Mouse (Mus musculus) intestine, embryonic 14.5 days (tissue): ENCODE data around the gene Elf5. TPM values are rescaled to one million over a fixed set of nuclear protein-coding genes. Genes with fewer than 3 reads are reported as not detected.

Experiments
- ATAC-seq: fragments of 200-750 bp; cut with Nextera tagmentation; replicated peaks from 2 replicates; pipeline ENCODE4 v1.8.0; 2017; ENCODE audit warnings: low read depth, moderate number of reproducible peaks, moderate TSS enrichment, moderate library complexity; ENCODE audit not compliant: low FRiP score, low TSS enrichment
- DNase-seq: peaks from one replicate; pipeline ENCODE4 v3.0.0-alpha.2; 2018; ENCODE audit warnings: low spot score
- H3K27ac ChIP-seq: fragments of 300-500 bp; sonication (generic); 2 replicates; pipeline ENCODE4 v1.5.1; 2014; ENCODE audit warnings: low read depth, mild to moderate bottlenecking, control low read depth
- H3K27me3 ChIP-seq: fragments of 300-500 bp; sonication (generic); replicated peaks from 2 replicates; pipeline ENCODE4 v1.6.1; 2014; ENCODE audit warnings: low read length, control low read depth; ENCODE audit not compliant: control insufficient read depth, insufficient read depth
- H3K36me3 ChIP-seq: fragments of 300-500 bp; sonication (generic); 2 replicates; pipeline ENCODE4 v1.6.1; 2014; ENCODE audit warnings: low read length, control low read depth; ENCODE audit not compliant: control insufficient read depth, insufficient read depth
- H3K4me1 ChIP-seq: fragments of 300-500 bp; sonication (generic); replicated peaks from 2 replicates; pipeline ENCODE4 v1.6.1; 2014; ENCODE audit warnings: low read length, control low read depth, mixed read lengths; ENCODE audit not compliant: control insufficient read depth, insufficient read depth
- H3K4me2 ChIP-seq: fragments of 300-500 bp; sonication (generic); 2 replicates; pipeline ENCODE4 v1.6.1; 2014; ENCODE audit warnings: low read length
- H3K4me3 ChIP-seq: fragments of 300-500 bp; sonication (generic); 2 replicates; pipeline ENCODE4 v1.5.1; 2014; ENCODE audit warnings: low read depth, low read length, control low read depth, mixed read lengths
- H3K9ac ChIP-seq: fragments of 300-500 bp; sonication (generic); 2 replicates; pipeline ENCODE4 v1.6.1; 2014; ENCODE audit warnings: mild to moderate bottlenecking, low read length
- H3K9me3 ChIP-seq: fragments of 300-500 bp; sonication (generic); 2 replicates; pipeline ENCODE4 v1.6.1; 2016; ENCODE audit warnings: low read length, control low read depth; ENCODE audit not compliant: control insufficient read depth
- WGBS: fragments of 180-500 bp; shearing (Covaris S2); extraction: QIAGEN DNeasy Blood & Tissue Kit; methylation state at CpG from one replicate; pipeline ENCODE4 v1.1.7; 2014; 5-methylcytosine and 5-hydroxymethylcytosine counted together
- polyA plus RNA-seq: library from polyadenylated mRNA; unstranded; fragments of >200 nt; fragmentation: Nextera tagmentation; extraction: Ambion mirVana; gene quantifications from 2 replicates; pipeline ENCODE4 v1.2.1, GENCODE M21; 2014

Elf5 gene
- polyA plus RNA-seq, 1 experiment from 2014 or later = 0.46 TPM

DNA sequence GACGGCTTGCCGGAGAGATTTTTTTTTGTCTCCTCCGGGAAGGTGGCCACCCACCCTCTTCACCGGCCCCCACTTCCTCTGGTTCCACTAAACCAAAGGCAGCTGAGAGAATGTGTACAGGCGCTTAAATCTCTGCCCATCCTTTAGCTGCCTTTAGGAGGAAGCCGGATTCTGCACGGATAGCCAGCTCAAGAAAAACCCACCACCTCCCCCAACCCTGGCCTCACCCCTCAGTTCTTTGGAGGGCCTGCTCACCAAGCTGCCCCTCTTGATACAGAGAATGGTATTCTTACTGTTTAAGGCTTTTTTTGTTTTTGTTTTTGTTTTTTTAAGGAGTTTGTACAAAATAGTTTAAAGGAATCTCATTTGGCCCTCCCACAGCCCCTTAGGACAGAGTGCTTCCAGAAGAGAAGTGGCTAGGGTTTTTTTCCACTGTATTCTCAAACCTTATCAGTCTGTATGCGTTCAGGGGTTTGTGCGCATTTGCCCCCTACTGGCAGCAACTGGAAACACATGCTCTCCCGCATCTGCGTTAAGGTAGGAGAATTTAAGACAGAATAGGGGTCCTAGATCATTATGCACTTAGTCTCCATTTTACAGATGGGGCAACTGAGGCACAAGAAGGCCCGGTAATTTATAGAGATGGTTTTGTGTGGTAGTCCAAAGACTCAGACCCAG is 13.0 kb downstream of the Elf5 start:
- Histone ChIP-seq H3K27ac (no peak overlapping the region), H3K4me1 (peaks cover 4% of the 10 kb centered on the region; the same call in 1 of the 2 replicates), H3K9me3 (no peaks in the 10 kb centered on the region), H3K36me3 (no peaks in the 10 kb centered on the region), H3K27me3 (no peaks in the 10 kb centered on the region), H3K4me3 (no peak overlapping the region), H3K4me2 (no peak overlapping the region), H3K9ac (no peak overlapping the region)
- WGBS = 30% methylated on average over 12 of the region's 12 CpGs
- ATAC-seq (0 out of 2 replicates have a peak, but pooled peaks have one; percentile 28), DNase-seq (peak; percentile 80)

DNA sequence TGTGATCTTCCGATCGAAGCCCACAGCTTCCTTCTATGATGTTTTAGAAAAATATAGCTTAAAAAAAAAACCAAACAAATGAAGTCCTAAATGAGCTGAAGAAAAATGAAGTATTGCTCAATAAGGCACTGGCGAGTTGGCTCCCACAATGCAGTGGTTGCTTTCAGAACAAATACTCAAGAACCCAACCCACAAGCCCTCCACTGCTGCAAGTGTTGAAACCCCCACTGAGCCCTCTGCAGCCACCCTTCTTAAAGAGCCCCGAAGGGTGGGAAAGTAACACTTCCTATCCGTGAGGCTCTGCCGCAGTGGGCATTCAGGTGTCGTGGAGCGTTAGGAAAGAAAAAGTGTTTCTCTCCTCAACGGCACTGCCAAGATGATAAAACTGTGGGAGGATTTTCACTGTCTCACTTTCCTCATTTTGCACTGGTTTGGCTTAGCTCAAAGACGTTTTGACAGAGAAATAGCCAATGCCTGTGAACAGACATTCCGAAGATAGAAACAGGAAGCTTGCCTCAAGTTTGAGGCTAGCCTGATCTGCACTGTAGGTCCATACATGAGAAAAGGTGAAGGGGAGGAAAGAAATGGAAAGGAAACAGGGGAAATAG is 14.1 kb downstream of the Elf5 start:
- Histone ChIP-seq H3K36me3 (no peaks in the 10 kb centered on the region), H3K9me3 (no peaks in the 10 kb centered on the region), H3K4me2 (no peak overlapping the region), H3K4me3 (no peak overlapping the region), H3K9ac (no peak overlapping the region), H3K27ac (no peak overlapping the region), H3K4me1 (peaks cover 3% of the 10 kb centered on the region; the same call in 1 of the 2 replicates), H3K27me3 (no peaks in the 10 kb centered on the region)
- no peak for ATAC-seq
- 61% methylated on average over 11 of the region's 11 CpGs for WGBS
- no peak for DNase-seq

DNA sequence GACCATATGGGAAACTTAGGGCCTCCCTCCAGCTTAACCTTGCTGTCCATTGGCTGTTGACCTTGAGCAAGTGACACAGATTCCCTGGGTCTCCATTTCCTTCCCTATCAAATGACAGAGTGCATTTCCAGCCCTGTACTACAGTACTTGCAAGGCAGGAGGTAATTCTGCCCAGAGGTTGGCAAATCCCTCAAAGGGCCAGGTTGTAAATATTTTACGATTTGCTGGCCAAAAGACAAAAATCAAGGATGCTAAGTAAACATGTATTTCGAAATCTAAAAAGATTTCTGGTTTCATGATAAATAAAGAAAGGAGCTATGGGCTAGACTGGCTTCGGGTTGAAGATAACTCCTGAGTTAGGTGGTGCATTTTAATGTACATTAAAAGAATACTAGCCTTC is 16.9 kb downstream of the Elf5 start:
- WGBS = 75% methylated on average over 3 of the region's 3 CpGs
- H3K9me3 ChIP-seq = no peaks in the 10 kb centered on the region
- no peak overlapping the region for H3K9ac ChIP-seq
- H3K4me3 ChIP-seq = no peak overlapping the region
- H3K4me1 ChIP-seq = no peaks in the 10 kb centered on the region; the same call in 1 of the 2 replicates
- H3K4me2 ChIP-seq = no peak overlapping the region
- H3K36me3 ChIP-seq = no peaks in the 10 kb centered on the region
- no peaks in the 10 kb centered on the region for H3K27me3 ChIP-seq
- no peak overlapping the region for H3K27ac ChIP-seq
- ATAC-seq = no peak
- DNase-seq = no peak

DNA sequence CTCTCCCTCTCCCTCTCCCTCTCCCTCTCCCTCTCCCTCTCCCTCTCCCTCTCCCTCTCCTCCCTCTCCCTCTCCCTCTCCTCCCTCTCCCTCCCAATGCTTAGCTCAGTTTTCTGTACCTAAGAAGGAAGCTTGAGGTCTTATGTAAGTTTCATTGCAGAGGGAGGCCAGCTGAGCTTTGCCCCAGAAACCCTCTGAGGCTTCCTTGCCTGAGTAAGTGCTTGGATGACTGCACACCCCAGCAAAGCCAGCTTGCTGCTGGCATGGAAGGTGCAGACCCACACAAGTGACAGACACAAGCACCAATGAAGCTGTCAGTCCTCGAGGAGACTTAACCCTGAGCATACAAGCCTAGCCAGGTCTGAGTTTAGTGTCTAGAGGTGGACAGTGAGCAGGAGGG is 19.2 kb downstream of the Elf5 start:
- H3K4me3 ChIP-seq = no peak overlapping the region
- no peak for ATAC-seq
- H3K27me3 ChIP-seq = no peaks in the 10 kb centered on the region
- DNase-seq = no peak
- no peak overlapping the region for H3K4me2 ChIP-seq
- H3K9me3 ChIP-seq = no peaks in the 10 kb centered on the region
- no peaks in the 10 kb centered on the region for H3K4me1 ChIP-seq
- H3K27ac ChIP-seq = no peak overlapping the region
- 48% methylated on average over 1 of the region's 1 CpGs for WGBS
- no peaks in the 10 kb centered on the region for H3K36me3 ChIP-seq
- H3K9ac ChIP-seq = no peak overlapping the region

DNA sequence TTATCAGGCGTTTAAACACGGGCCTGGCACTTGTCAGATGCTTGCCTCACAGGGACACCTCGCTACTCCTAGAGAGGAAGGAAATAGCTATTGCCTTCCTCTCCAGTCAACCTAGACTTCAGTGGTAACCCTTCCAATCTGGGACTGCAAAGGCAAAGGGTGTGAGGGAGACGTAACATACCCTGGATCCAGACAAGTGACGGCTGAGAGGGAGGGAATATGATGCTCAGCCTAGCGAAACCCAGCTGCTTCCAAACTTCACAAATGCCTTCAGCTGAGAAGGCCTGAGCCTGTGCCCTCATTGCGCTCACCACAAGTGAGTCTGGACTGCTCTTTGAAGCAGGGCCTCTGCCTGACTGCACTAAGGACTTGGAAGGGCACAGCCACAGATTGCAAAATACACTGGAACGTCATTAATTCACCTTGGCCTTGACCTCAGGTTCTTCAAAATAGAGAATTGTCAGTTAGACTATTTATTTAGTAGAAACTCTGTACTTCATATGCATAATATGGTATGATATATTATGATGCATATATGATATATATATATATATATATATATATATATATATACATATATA is 21.3 kb downstream of the Elf5 start:
- DNase-seq = no peak
- Histone ChIP-seq H3K4me3 (no peak overlapping the region), H3K4me2 (no peak overlapping the region), H3K27ac (no peak overlapping the region), H3K4me1 (no peaks in the 10 kb centered on the region; the same call in 1 of the 2 replicates), H3K36me3 (no peaks in the 10 kb centered on the region), H3K9me3 (no peaks in the 10 kb centered on the region), H3K9ac (no peak overlapping the region), H3K27me3 (no peaks in the 10 kb centered on the region)
- ATAC-seq = no peak
- 52% methylated on average over 8 of the region's 8 CpGs for WGBS

DNA sequence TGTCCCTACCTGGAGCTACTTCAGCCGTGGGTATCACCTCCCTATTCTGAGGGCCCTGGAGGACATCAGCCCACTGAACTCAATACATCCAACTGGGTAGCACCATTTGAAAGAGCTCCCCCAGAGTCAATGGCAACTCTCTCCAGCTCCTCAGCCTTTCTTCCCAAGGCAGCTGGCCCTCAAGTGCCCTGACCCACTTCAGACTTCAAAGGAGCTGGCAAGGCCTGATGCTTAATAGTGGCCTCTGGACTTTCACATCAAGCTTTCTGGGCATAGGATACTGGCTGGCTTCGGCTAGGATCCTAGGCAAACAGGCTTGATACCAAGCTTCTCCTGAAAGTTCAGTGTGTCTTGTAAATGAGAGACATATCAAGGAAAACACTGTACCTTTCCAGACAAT is 23.6 kb downstream of the Elf5 start:
- no peaks in the 10 kb centered on the region for H3K36me3 ChIP-seq
- WGBS = 75% methylated on average over 2 of the region's 2 CpGs
- DNase-seq = no peak
- H3K4me2 ChIP-seq = no peak overlapping the region
- H3K9ac ChIP-seq = no peak overlapping the region
- no peak overlapping the region for H3K27ac ChIP-seq
- ATAC-seq = no peak
- no peaks in the 10 kb centered on the region for H3K9me3 ChIP-seq
- H3K4me3 ChIP-seq = no peak overlapping the region
- no peaks in the 10 kb centered on the region; the same call in 1 of the 2 replicates for H3K4me1 ChIP-seq
- H3K27me3 ChIP-seq = no peaks in the 10 kb centered on the region

DNA sequence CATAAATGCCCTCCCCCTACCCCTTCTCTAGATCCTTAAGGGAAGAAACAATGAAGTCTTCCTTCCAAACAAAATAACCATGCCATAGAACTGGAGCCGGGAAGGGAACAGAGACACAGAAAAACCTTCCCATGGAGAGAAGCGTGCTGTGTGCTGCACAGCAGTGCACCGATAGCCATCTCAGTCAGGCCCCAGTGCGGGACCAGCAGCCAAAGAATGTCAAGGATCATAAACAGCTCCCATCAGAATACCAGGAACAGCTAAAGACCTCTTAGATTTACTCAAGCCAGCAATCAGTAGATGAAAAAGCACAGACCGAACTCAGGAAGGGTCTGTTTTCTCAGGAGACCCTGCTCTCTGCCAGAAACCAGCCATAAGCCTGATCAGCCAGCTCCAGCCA is 25.0 kb downstream of the Elf5 start:
- Histone ChIP-seq H3K9ac (no peak overlapping the region), H3K36me3 (no peaks in the 10 kb centered on the region), H3K4me3 (no peak overlapping the region), H3K27me3 (no peaks in the 10 kb centered on the region), H3K9me3 (no peaks in the 10 kb centered on the region), H3K4me2 (no peak overlapping the region), H3K27ac (no peak overlapping the region), H3K4me1 (no peaks in the 10 kb centered on the region; the same call in 1 of the 2 replicates)
- no peak for ATAC-seq
- 39% methylated on average over 5 of the region's 5 CpGs for WGBS
- no peak for DNase-seq

DNA sequence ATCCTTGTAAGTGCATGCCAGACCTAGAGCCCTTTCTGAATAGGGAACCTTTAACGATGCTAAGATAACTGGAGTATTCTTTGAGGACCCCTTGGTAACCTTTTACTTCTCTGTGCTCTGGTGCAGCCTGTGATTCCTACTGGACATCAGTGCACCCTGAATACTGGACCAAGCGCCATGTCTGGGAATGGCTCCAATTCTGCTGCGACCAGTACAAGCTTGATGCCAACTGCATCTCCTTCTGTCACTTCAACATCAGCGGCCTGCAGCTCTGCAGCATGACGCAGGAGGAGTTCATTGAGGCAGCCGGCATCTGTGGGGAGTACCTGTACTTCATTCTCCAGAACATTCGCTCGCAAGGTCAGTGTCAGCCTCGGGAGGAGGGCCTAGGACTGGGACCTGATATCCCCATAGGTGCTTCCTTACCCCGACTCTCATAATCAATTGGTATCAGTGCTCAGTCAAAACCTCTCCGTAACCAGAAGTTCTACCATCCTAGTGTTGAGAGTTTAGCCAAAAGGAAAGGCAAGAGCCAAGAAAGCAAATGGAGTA is 27.7 kb downstream of the Elf5 start:
- Histone ChIP-seq H3K4me3 (no peak overlapping the region), H3K27ac (no peak overlapping the region), H3K4me2 (no peak overlapping the region), H3K27me3 (no peaks in the 10 kb centered on the region), H3K4me1 (no peaks in the 10 kb centered on the region; the same call in 1 of the 2 replicates), H3K9ac (no peak overlapping the region), H3K36me3 (no peaks in the 10 kb centered on the region), H3K9me3 (no peaks in the 10 kb centered on the region)
- DNase-seq (no peak), ATAC-seq (no peak)
- 93% methylated on average over 11 of the region's 11 CpGs for WGBS
